Comparison of ENCODE assay signal across 15 mouse cellular contexts in the genomic region with DNA sequence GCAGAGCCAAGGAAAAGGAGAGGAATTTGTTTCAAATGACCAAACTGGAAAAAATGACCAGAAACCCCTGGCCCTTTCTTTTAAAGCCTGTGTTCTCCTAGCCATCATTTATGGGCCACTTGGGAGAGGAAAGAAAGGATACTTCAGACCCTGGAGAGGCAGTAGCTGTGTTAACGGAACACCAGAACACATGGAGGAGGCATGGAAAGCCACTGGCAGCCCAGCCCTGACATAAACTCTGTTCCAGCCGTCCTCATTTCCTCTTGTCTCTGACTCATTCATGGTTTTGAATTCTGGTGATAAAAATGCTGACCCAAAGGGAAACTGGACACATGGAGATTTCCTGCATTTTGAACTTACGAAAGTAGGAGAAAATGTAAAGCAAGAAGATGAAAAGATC.
DNase-seq lines count a peak whose midpoint lies in the region; ATAC-seq and TF ChIP-seq lines count a peak whose summit lies in the region.
"Had no signal": no experiment of that assay in that cellular context is flagged by ENCODE, and none has a peak within 500 bp of the region (broad histone marks: within the 10 kb centered on the region; RNA-seq: fewer than 3 reads in every experiment).

No protein-coding gene starts in this region.

- H3K36me3 ChIP-seq in heart, embryonic 13.5 days = no peaks in the 10 kb centered on the region
- H3K36me3 ChIP-seq in heart, embryonic 11.5 days (ENCODE audit: control insufficient read depth, insufficient read depth, low read length) = no peaks in the 10 kb centered on the region
- no peaks in the 10 kb centered on the region for H3K36me3 ChIP-seq in liver, adult 2 months (ENCODE audit: control insufficient read depth, insufficient read depth, low read length)
- no peaks in the 10 kb centered on the region for H3K36me3 ChIP-seq in liver, embryonic 12.5 days
- no peaks in the 10 kb centered on the region for H3K36me3 ChIP-seq in limb, embryonic 15.5 days
- H3K36me3 ChIP-seq: midbrain, embryonic 15.5 days had no signal

- 0 out of 2 replicates have a peak overlapping the region, but pooled peaks have one; percentile 39 for H3K27ac ChIP-seq in heart, embryonic 13.5 days (replicated peaks)
- H3K27ac ChIP-seq in heart, embryonic 11.5 days (ENCODE audit: low read depth, low read length) = no peak overlapping the region
- no peak overlapping the region for H3K27ac ChIP-seq in liver, adult 2 months (replicated peaks; ENCODE audit: insufficient read depth, low read depth, low read length)
- no peak overlapping the region for H3K27ac ChIP-seq in liver, embryonic 12.5 days
- peak overlapping the region; percentile 34 for H3K27ac ChIP-seq in limb, embryonic 15.5 days
- H3K27ac ChIP-seq: hindbrain, embryonic 14.5 days; midbrain, embryonic 15.5 days had no signal

- TF ChIP-seq CTCF in liver, adult 2 months (IDR thresholded peaks at IDR 0.05; ENCODE audit: low read depth, low read length) = no peak

- H3K9me3 ChIP-seq in heart, embryonic 13.5 days = peaks cover 26% of the 10 kb centered on the region
- peaks cover 8% of the 10 kb centered on the region; the same call in 1 of the 2 replicates for H3K9me3 ChIP-seq in heart, embryonic 11.5 days (replicated peaks; ENCODE audit: control insufficient read depth, low read length)
- 0 out of 2 replicates have a peak, but pooled peaks cover 9% of the 10 kb centered on the region for H3K9me3 ChIP-seq in liver, embryonic 12.5 days (replicated peaks)
- H3K9me3 ChIP-seq in limb, embryonic 15.5 days = no peaks in the 10 kb centered on the region
- H3K9me3 ChIP-seq: midbrain, embryonic 15.5 days had no signal

- no peak overlapping the region for H3K4me2 ChIP-seq in heart, embryonic 13.5 days
- H3K4me2 ChIP-seq in heart, embryonic 11.5 days = no peak overlapping the region
- H3K4me2 ChIP-seq in liver, embryonic 12.5 days = no peak overlapping the region
- no peak overlapping the region for H3K4me2 ChIP-seq in limb, embryonic 15.5 days
- H3K4me2 ChIP-seq: hindbrain, embryonic 14.5 days; midbrain, embryonic 15.5 days had no signal

- TF ChIP-seq POLR2A in liver, adult 2 months (IDR thresholded peaks at IDR 0.05; ENCODE audit: extremely low read depth, insufficient read depth, low read length) = no peak

- no peaks in the 10 kb centered on the region; the same call in 1 of the 2 replicates for H3K4me1 ChIP-seq in heart, embryonic 13.5 days
- no peaks in the 10 kb centered on the region for H3K4me1 ChIP-seq in heart, embryonic 11.5 days (ENCODE audit: control insufficient read depth, insufficient read depth, low read length)
- no peaks in the 10 kb centered on the region for H3K4me1 ChIP-seq in liver, adult 2 months (ENCODE audit: control insufficient read depth, insufficient read depth, low read length)
- no peaks in the 10 kb centered on the region for H3K4me1 ChIP-seq in liver, embryonic 12.5 days
- 0 out of 2 replicates have a peak, but pooled peaks cover 4% of the 10 kb centered on the region for H3K4me1 ChIP-seq in limb, embryonic 15.5 days
- H3K4me1 ChIP-seq: midbrain, embryonic 15.5 days had no signal

- no peaks in the 10 kb centered on the region for H3K79me2 ChIP-seq in liver, adult 2 months (ENCODE audit: control insufficient read depth, insufficient read depth, low read length)

- ATAC-seq in heart, embryonic 13.5 days (ENCODE audit: extremely low read depth, insufficient number of reproducible peaks, low FRiP score, low TSS enrichment) = no peak
- no peak for ATAC-seq in heart, embryonic 11.5 days (replicated peaks; ENCODE audit: insufficient number of reproducible peaks, low FRiP score, low TSS enrichment)
- ATAC-seq in liver, embryonic 12.5 days = no peak
- ATAC-seq in limb, embryonic 15.5 days (ENCODE audit: insufficient number of reproducible peaks, low FRiP score, low TSS enrichment, low read depth) = no peak
- no peak for ATAC-seq in cerebellum, adult (ENCODE audit: insufficient number of reproducible peaks, low FRiP score, low TSS enrichment)
- ATAC-seq: CD4-positive, CD25-positive, alpha-beta regulatory T cell, adult 4 months; intestine, postnatal 0 days; liver, postnatal 0 days; midbrain, embryonic 15.5 days had no signal

- no peak overlapping the region for H3K4me3 ChIP-seq in heart, embryonic 13.5 days
- H3K4me3 ChIP-seq in heart, embryonic 11.5 days (ENCODE audit: low read depth, low read length) = no peak overlapping the region
- no peak overlapping the region for H3K4me3 ChIP-seq in liver, adult 2 months (ENCODE audit: insufficient read depth, low read depth, low read length)
- H3K4me3 ChIP-seq in liver, embryonic 12.5 days = no peak overlapping the region
- H3K4me3 ChIP-seq in limb, embryonic 15.5 days = no peak overlapping the region
- H3K4me3 ChIP-seq: midbrain, embryonic 15.5 days had no signal

- H3K9ac ChIP-seq in heart, embryonic 13.5 days = no peak overlapping the region
- H3K9ac ChIP-seq in heart, embryonic 11.5 days (ENCODE audit: low read depth, low read length) = no peak overlapping the region
- no peak overlapping the region for H3K9ac ChIP-seq in liver, adult 2 months (ENCODE audit: low read depth, low read length)
- H3K9ac ChIP-seq in liver, embryonic 12.5 days = no peak overlapping the region
- no peak overlapping the region for H3K9ac ChIP-seq in limb, embryonic 15.5 days
- H3K9ac ChIP-seq: hindbrain, embryonic 14.5 days; liver, postnatal 0 days; midbrain, embryonic 15.5 days had no signal

- peak; percentile 4 for DNase-seq in liver, adult 2 months (ENCODE audit: extremely low read depth, low read depth, low spot score)
- DNase-seq in brain, adult 2 months (ENCODE audit: low read depth, low spot score) = peak; percentile 5
- DNase-seq: adrenal gland, postnatal 10 days; cerebellum, postnatal 10 days; liver, postnatal 0 days; thymus, postnatal 4 days had no signal

- no peaks in the 10 kb centered on the region for H3K27me3 ChIP-seq in heart, embryonic 13.5 days (replicated peaks)
- H3K27me3 ChIP-seq in heart, embryonic 11.5 days (ENCODE audit: control insufficient read depth, insufficient read depth, low read length) = no peaks in the 10 kb centered on the region
- no peaks in the 10 kb centered on the region for H3K27me3 ChIP-seq in liver, adult 2 months (ENCODE audit: control insufficient read depth, insufficient read depth, low read length)
- H3K27me3 ChIP-seq in liver, embryonic 12.5 days (replicated peaks) = no peaks in the 10 kb centered on the region
- no peaks in the 10 kb centered on the region for H3K27me3 ChIP-seq in limb, embryonic 15.5 days
- H3K27me3 ChIP-seq: midbrain, embryonic 15.5 days had no signal

- WGBS in heart, embryonic 13.5 days = 53% methylated on average over 3 of the region's 3 CpGs
- WGBS in heart, embryonic 11.5 days (ENCODE audit: insufficient replicate concordance) = 53% methylated on average over 3 of the region's 3 CpGs
- WGBS in liver, adult 2 months = 78% methylated on average over 3 of the region's 3 CpGs
- 44% methylated on average over 3 of the region's 3 CpGs for WGBS in liver, embryonic 12.5 days (ENCODE audit: insufficient replicate concordance)
- 30% methylated on average over 3 of the region's 3 CpGs for WGBS in limb, embryonic 15.5 days

Comparison
In these comparisons a context has a peak if more than half of its experiments do, and no peak if none do; other contexts are left out.
1. H3K27ac ChIP-seq: peak in heart, embryonic 13.5 days (single experiment) and limb, embryonic 15.5 days (single experiment); none in heart, embryonic 11.5 days (single experiment), liver, adult 2 months (single experiment) and liver, embryonic 12.5 days (single experiment).